ENCODE assay signal across 8 mouse cellular contexts in the genomic region with DNA sequence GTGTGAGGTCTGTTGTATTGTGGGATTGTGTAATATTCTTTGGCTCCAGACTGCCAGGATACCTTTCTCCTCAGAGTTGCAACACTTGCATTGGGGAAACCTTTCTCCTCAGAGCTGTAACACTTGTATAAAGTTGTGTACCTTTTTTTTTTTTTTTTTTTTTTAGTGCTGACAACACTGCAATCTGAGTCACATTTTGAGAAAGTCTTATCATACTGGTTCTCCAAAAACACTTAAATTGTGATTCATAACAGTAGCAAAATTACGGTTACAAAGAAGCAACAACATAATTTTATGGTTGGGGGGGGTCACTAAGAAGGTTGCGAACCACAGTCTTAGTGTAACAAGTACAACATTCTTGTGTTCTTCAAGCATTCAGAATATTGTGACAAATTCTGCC. TPM values are rescaled to one million over a fixed set of nuclear protein-coding genes. Genes with fewer than 3 reads are reported as not detected.
DNase-seq lines count a peak whose midpoint lies in the region; ATAC-seq and TF ChIP-seq lines count a peak whose summit lies in the region.

A gene (plus strand): TSS at position 165 of the 400 bp plus-strand sequence.

- peak within 1 kb of the TSS; percentile 57 to 70 for H3K4me3 ChIP-seq in heart, embryonic 14.5 days (ENCODE audit: control insufficient read depth in 1 of 2, insufficient read depth in 1 of 2, low read depth in 1 of 2, low read length in 2 of 2)
- peak within 1 kb of the TSS; percentile 80 to 99 for H3K4me3 ChIP-seq in ES-E14 (ENCODE audit: insufficient read depth in 1 of 2, low read depth in 1 of 2, low read length in 2 of 2, poor library complexity in 1 of 2, severe bottlenecking in 1 of 2)
- peak within 1 kb of the TSS; percentile 61 for H3K4me3 ChIP-seq in forebrain, embryonic 11.5 days (ENCODE audit: low read depth, low read length)
- H3K4me3 ChIP-seq in liver, embryonic 11.5 days (ENCODE audit: low read depth, low read length), result peak within 1 kb of the TSS; percentile 61
- peak within 1 kb of the TSS; percentile 80 for H3K4me3 ChIP-seq in stomach, embryonic 16.5 days (replicated peaks; ENCODE audit: low read length)

- H3K36me3 ChIP-seq in heart, embryonic 14.5 days (ENCODE audit: control insufficient read depth, insufficient read depth, low read length), result no peaks in the 10 kb centered on the region
- no peaks in the 10 kb centered on the region for H3K36me3 ChIP-seq in ES-E14 (ENCODE audit: control insufficient read depth, insufficient read depth, low read length, poor library complexity, severe bottlenecking)
- H3K36me3 ChIP-seq in forebrain, embryonic 11.5 days (ENCODE audit: control insufficient read depth, insufficient read depth, low read length), result no peaks in the 10 kb centered on the region; the same call in 1 of the 2 replicates
- H3K36me3 ChIP-seq in liver, embryonic 11.5 days (ENCODE audit: control insufficient read depth, insufficient read depth, low read length), result no peaks in the 10 kb centered on the region
- H3K36me3 ChIP-seq in stomach, embryonic 16.5 days (ENCODE audit: control insufficient read depth, insufficient read depth, low read length), result no peaks in the 10 kb centered on the region

- WGBS in heart, embryonic 14.5 days, result 95% methylated on average over 2 of the region's 2 CpGs
- WGBS in forebrain, embryonic 11.5 days, result 92% methylated on average over 2 of the region's 2 CpGs
- WGBS in liver, embryonic 11.5 days, result 96% methylated on average over 2 of the region's 2 CpGs
- 97% methylated on average over 2 of the region's 2 CpGs for WGBS in stomach, embryonic 16.5 days

- peaks cover 0 to 8% of the 10 kb centered on the region in 2 experiments; a peak in 1 of 4 replicates for H3K4me1 ChIP-seq in heart, embryonic 14.5 days (ENCODE audit: control insufficient read depth in 2 of 2, insufficient read depth in 2 of 2, low read length in 2 of 2)
- H3K4me1 ChIP-seq in ES-E14 (ENCODE audit: control insufficient read depth in 2 of 2, insufficient read depth in 2 of 2, low read length in 2 of 2, poor library complexity in 1 of 2), result peaks cover 0 to 4% of the 10 kb centered on the region in 2 experiments; a peak in 1 of 4 replicates
- no peaks in the 10 kb centered on the region for H3K4me1 ChIP-seq in forebrain, embryonic 11.5 days (replicated peaks; ENCODE audit: control insufficient read depth, insufficient read depth, low read length)
- 0 out of 2 replicates have a peak, but pooled peaks cover 3% of the 10 kb centered on the region for H3K4me1 ChIP-seq in liver, embryonic 11.5 days (replicated peaks; ENCODE audit: control insufficient read depth, insufficient read depth, low read length)
- H3K4me1 ChIP-seq in stomach, embryonic 16.5 days (ENCODE audit: control insufficient read depth, insufficient read depth, low read length), result peaks cover 3% of the 10 kb centered on the region; the same call in 1 of the 2 replicates

- no peak for ATAC-seq in heart, embryonic 14.5 days (ENCODE audit: insufficient number of reproducible peaks, insufficient read depth, low FRiP score, low read depth)
- ATAC-seq in forebrain, embryonic 11.5 days (replicated peaks; ENCODE audit: low FRiP score), result no peak
- no peak for ATAC-seq in liver, embryonic 11.5 days (replicated peaks; ENCODE audit: low FRiP score)
- ATAC-seq in stomach, embryonic 16.5 days (ENCODE audit: insufficient read depth, low FRiP score), result no peak

- in situ Hi-C loops in ES-E14 (cut with MboI; ENCODE audit: low sequenced_read_pairs in 2 of 2, unreplicated experiment in 2 of 2), result no loop called here

- H3K4me2 ChIP-seq in heart, embryonic 14.5 days (ENCODE audit: low read length), result peak within 1 kb of the TSS; percentile 78
- H3K4me2 ChIP-seq in forebrain, embryonic 11.5 days (ENCODE audit: low read depth, low read length, severe bottlenecking), result peak within 1 kb of the TSS; percentile 46
- H3K4me2 ChIP-seq in liver, embryonic 11.5 days, result peak within 1 kb of the TSS; percentile 69
- H3K4me2 ChIP-seq in stomach, embryonic 16.5 days (ENCODE audit: low read depth, low read length), result peak within 1 kb of the TSS; percentile 77

- H3K9ac ChIP-seq in heart, embryonic 14.5 days (ENCODE audit: low read length), result peak within 1 kb of the TSS; percentile 81
- H3K9ac ChIP-seq in ES-E14 (ENCODE audit: insufficient read depth, low read depth, low read length, poor library complexity, severe bottlenecking), result peak within 1 kb of the TSS; percentile 95; the same call in 1 of the 2 replicates
- H3K9ac ChIP-seq in forebrain, embryonic 11.5 days (ENCODE audit: low read length), result peak within 1 kb of the TSS; percentile 82
- H3K9ac ChIP-seq in liver, embryonic 11.5 days (ENCODE audit: low read depth, low read length), result peak within 1 kb of the TSS; percentile 89
- peak within 1 kb of the TSS; percentile 92 for H3K9ac ChIP-seq in stomach, embryonic 16.5 days (ENCODE audit: low read length)

- no peak for DNase-seq in heart, adult 18-20 months
- DNase-seq in ES-E14 (ENCODE audit: low read depth, low spot score), result no peak
- DNase-seq in forebrain, embryonic 11.5 days (ENCODE audit: low spot score), result no peak
- DNase-seq in liver, embryonic 11.5 days (ENCODE audit: low spot score), result no peak
- DNase-seq in cerebellum, postnatal 36 days, result no peak
- DNase-seq in thymus, postnatal 10 days (ENCODE audit: low spot score in 2 of 2), result no peak

- H3K9me3 ChIP-seq in heart, embryonic 14.5 days (ENCODE audit: control insufficient read depth, low read length), result no peaks in the 10 kb centered on the region
- H3K9me3 ChIP-seq in ES-E14 (ENCODE audit: control insufficient read depth, insufficient read depth, low read depth, low read length), result no peaks in the 10 kb centered on the region
- no peaks in the 10 kb centered on the region for H3K9me3 ChIP-seq in forebrain, embryonic 11.5 days (ENCODE audit: control insufficient read depth, low read length)
- no peaks in the 10 kb centered on the region for H3K9me3 ChIP-seq in liver, embryonic 11.5 days (ENCODE audit: control insufficient read depth, low read length)
- H3K9me3 ChIP-seq in stomach, embryonic 16.5 days (replicated peaks; ENCODE audit: control insufficient read depth, low read length), result no peaks in the 10 kb centered on the region

- H3K27me3 ChIP-seq in heart, embryonic 14.5 days (ENCODE audit: control insufficient read depth, insufficient read depth, low read length), result no peaks in the 10 kb centered on the region
- no peaks in the 10 kb centered on the region for H3K27me3 ChIP-seq in forebrain, embryonic 11.5 days (ENCODE audit: control insufficient read depth, insufficient read depth, low read length)
- H3K27me3 ChIP-seq in liver, embryonic 11.5 days (replicated peaks; ENCODE audit: control insufficient read depth, insufficient read depth, low read length), result no peaks in the 10 kb centered on the region
- no peaks in the 10 kb centered on the region for H3K27me3 ChIP-seq in stomach, embryonic 16.5 days (ENCODE audit: control insufficient read depth, insufficient read depth, low read length)

- H3K27ac ChIP-seq in heart, embryonic 14.5 days (replicated peaks in 1 of 2; ENCODE audit: control insufficient read depth in 1 of 2, insufficient read depth in 1 of 2, low read depth in 2 of 2, low read length in 2 of 2), result peak within 1 kb of the TSS; percentile 66 to 85; a peak in 2 of 4 replicates
- H3K27ac ChIP-seq in ES-E14 (ENCODE audit: insufficient read depth, low read depth, low read length, poor library complexity, severe bottlenecking), result no peak within 1 kb of the TSS; the same call in 1 of the 2 replicates
- H3K27ac ChIP-seq in forebrain, embryonic 11.5 days (ENCODE audit: low read depth, low read length), result no peak within 1 kb of the TSS
- peak within 1 kb of the TSS; percentile 74 for H3K27ac ChIP-seq in liver, embryonic 11.5 days (ENCODE audit: low read depth, low read length)
- peak within 1 kb of the TSS; percentile 91; the same call in 1 of the 2 replicates for H3K27ac ChIP-seq in stomach, embryonic 16.5 days (ENCODE audit: low read length)

TF ChIP-seq in ES-E14, 5 proteins besides CTCF, POLR2A, EP300 and RAD21:
- no peak for TF ChIP-seq HCFC1 (IDR thresholded peaks at IDR 0.05; ENCODE audit: borderline replicate concordance, insufficient read depth, low read length)
- TF ChIP-seq ZNF384 (IDR thresholded peaks at IDR 0.05; ENCODE audit: low read depth, low read length), result 0 out of 2 replicates have a peak, but pooled peaks have one; percentile 34

RNA-seq across cellular contexts. Expression of the gene that starts here (rescaled TPM):
- polyA plus RNA-seq in heart, embryonic 14.5 days (2014; fragmentation: Nextera tagmentation; extraction: Ambion mirVana), result 21.7 and 23.8 TPM in 2 replicates
- 10 to 100 TPM in 1 of 2 experiments, 1 to 10 TPM in 1; 9.1 to 11.0 TPM for total RNA-seq in heart, adult 18-20 months (2021)
- total RNA-seq in ES-E14 (2012; rRNA removed), result 19.6 and 23.0 TPM in 2 replicates
- 31.4 and 33.9 TPM in 2 replicates for polyA plus RNA-seq in forebrain, embryonic 11.5 days (2014; fragmentation: Nextera tagmentation; extraction: Ambion mirVana)
- polyA plus RNA-seq in liver, embryonic 11.5 days (2014; fragmentation: Nextera tagmentation; extraction: Ambion mirVana), result 28.8 and 32.8 TPM in 2 replicates
- polyA plus RNA-seq in stomach, embryonic 16.5 days (2015; fragmentation: Nextera tagmentation; extraction: Ambion mirVana), result 27.6 and 27.7 TPM in 2 replicates

Comparison
In these comparisons a context has a peak if more than half of its experiments do, and no peak if none do; other contexts are left out.
1. H3K27ac ChIP-seq: peak in heart, embryonic 14.5 days (2 of 2), liver, embryonic 11.5 days (single experiment) and stomach, embryonic 16.5 days (single experiment); none in ES-E14 (single experiment) and forebrain, embryonic 11.5 days (single experiment).
2. Peak in every context shown above with its lines, with median percentiles within 50 percentile points of each other: H3K4me2 ChIP-seq, H3K4me3 ChIP-seq and H3K9ac ChIP-seq.